Mouse (Mus musculus) spleen, adult 10 weeks (tissue): ENCODE results near the gene Vmn1r82. TPM values are rescaled to one million over a fixed set of nuclear protein-coding genes. Genes with fewer than 3 reads are reported as not detected.

Experiments used
- polyA plus RNA-seq: library from polyadenylated mRNA; stranded (reverse); fragments of 350-450 nt; fragmentation: Illumina TruSeq; extraction: RNeasy Lipid Tissue Mini Kit (QIAGEN cat#74804); gene quantifications from one replicate; pipeline ENCODE4 v1.2.3, GENCODE M21; 2015; ENCODE audit warnings: low replicate concordance; ENCODE audit not compliant: insufficient read depth

Gene Vmn1r82
- polyA plus RNA-seq: not detected

DNA sequence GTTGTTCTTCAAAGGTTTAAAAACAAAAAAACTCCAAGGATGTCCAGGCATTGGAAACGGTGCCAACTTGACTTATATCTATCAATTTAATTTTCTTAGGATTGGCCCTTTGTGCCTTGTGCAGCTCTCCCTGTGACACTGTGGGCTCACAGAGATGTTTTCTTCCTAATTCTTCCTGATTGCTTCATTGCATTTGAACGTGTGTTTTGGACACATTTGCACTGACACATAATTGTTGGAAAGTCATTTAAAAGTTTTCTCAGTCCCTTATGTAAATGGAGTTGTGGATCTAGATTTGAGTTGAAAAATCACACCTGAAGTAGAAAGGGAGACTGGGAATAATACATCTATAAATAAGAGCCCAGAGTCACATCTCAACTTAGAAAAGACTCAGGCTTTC, at the start of gene Vmn1r82:
Gene Vmn1r82, plus strand, starts transcription at position 301 of the 400 bp plus-strand sequence.

GRCm38 (mm10) chr7:12268169-12268568, 32.1 kb upstream of the Vmn1r82 start, which contains the start of gene Vmn1r81:
Gene Vmn1r81, minus strand, starts transcription at chr7:12268269.

GRCm38 (mm10) chr7:12329381-12329780, 29.2 kb downstream of the Vmn1r82 start, which contains the start of gene Vmn1r83:
Gene Vmn1r83, minus strand, starts transcription at chr7:12329481.

Other genes starting within 250 kb of the Vmn1r82 start
- not detected for gene Vmn1r78, start 150.2 kb upstream of the Vmn1r82 start, polyA plus RNA-seq
- gene Vmn1r79, start 129.2 kb upstream of the Vmn1r82 start, polyA plus RNA-seq: not detected
- gene Vmn1r80, start 111.1 kb upstream of the Vmn1r82 start, polyA plus RNA-seq: not detected
- not detected for gene Vmn1r81, start 32.2 kb upstream of the Vmn1r82 start, polyA plus RNA-seq
- not detected for gene Vmn1r83, start 29.1 kb downstream of the Vmn1r82 start, polyA plus RNA-seq
- gene Vmn1r84, start 68.8 kb downstream of the Vmn1r82 start, polyA plus RNA-seq: not detected
- 3.5 TPM for gene Zfp551, start 122.3 kb downstream of the Vmn1r82 start, polyA plus RNA-seq
- 18.8 TPM for gene Zfp606, start 177.9 kb downstream of the Vmn1r82 start, polyA plus RNA-seq
- gene 2900092C05Rik, start 212.1 kb downstream of the Vmn1r82 start, polyA plus RNA-seq: not detected